Mouse (Mus musculus): ENCODE results near the gene Lats2. TPM values are rescaled to one million over a fixed set of nuclear protein-coding genes. Genes with fewer than 3 reads are reported as not detected.

Lats2 gene
- polyA plus RNA-seq, 1 experiment from 2014 or later: 10.7 TPM

GRCm38 (mm10) chr14:57649501-57649900 lies 108.7 kb downstream of the Lats2 start:
- no peak for DNase-seq (ENCODE audit: low spot score, missing footprints)
- H3K27ac ChIP-seq (ENCODE audit: low read depth, low read length): no peak overlapping the region
- H3K4me2 ChIP-seq: no peak overlapping the region
- H3K36me3 ChIP-seq (ENCODE audit: control insufficient read depth, insufficient read depth, low read length): no peaks in the 10 kb centered on the region
- no peaks in the 10 kb centered on the region for H3K9me3 ChIP-seq (ENCODE audit: control insufficient read depth, low read length)
- no peaks in the 10 kb centered on the region for H3K27me3 ChIP-seq (ENCODE audit: control insufficient read depth, insufficient read depth, low read length)
- ATAC-seq (ENCODE audit: low FRiP score): no peak
- no peak overlapping the region for H3K9ac ChIP-seq (ENCODE audit: low read length)
- H3K4me1 ChIP-seq (ENCODE audit: control insufficient read depth, insufficient read depth, low read length): no peaks in the 10 kb centered on the region
- no peak overlapping the region for H3K4me3 ChIP-seq (ENCODE audit: low read depth, low read length)

- no peak overlapping the region for H3K4me2 ChIP-seq
- no peaks in the 10 kb centered on the region for H3K27me3 ChIP-seq (ENCODE audit: control insufficient read depth, insufficient read depth, low read length)
- DNase-seq (ENCODE audit: low spot score, missing footprints) (peak; percentile 56), ATAC-seq (ENCODE audit: low FRiP score) (no peak)
- no peaks in the 10 kb centered on the region for H3K4me1 ChIP-seq (ENCODE audit: control insufficient read depth, insufficient read depth, low read length)
- no peak overlapping the region for H3K9ac ChIP-seq (ENCODE audit: low read length)
- WGBS: 94% methylated on average over 4 of the region's 4 CpGs
- H3K27ac ChIP-seq (ENCODE audit: low read depth, low read length): no peak overlapping the region
- H3K4me3 ChIP-seq (ENCODE audit: low read depth, low read length): no peak overlapping the region
- no peaks in the 10 kb centered on the region for H3K9me3 ChIP-seq (ENCODE audit: control insufficient read depth, low read length)
- peaks cover 2% of the 10 kb centered on the region; the same call in 1 of the 2 replicates for H3K36me3 ChIP-seq (ENCODE audit: control insufficient read depth, insufficient read depth, low read length)
Measured at GRCm38 (mm10) chr14:57646155-57646554, 112.0 kb downstream of the Lats2 start.

Small RNA genes within 50 kb of the gene (microRNA-seq; reads per million reads assigned to microRNA genes)
- 1.5 reads per million for gene Mir3077

Other genes with a start within 250 kb of the Lats2 start
- gene Il17d, start 233.6 kb downstream of the Lats2 start, polyA plus RNA-seq (2014; fragmentation: Nextera tagmentation; extraction: Ambion mirVana): 1.5 and 1.7 TPM in 2 replicates
- gene Eef1akmt1, start 186.8 kb downstream of the Lats2 start, polyA plus RNA-seq (2014; fragmentation: Nextera tagmentation; extraction: Ambion mirVana): 82.0 and 87.2 TPM in 2 replicates
- 32.6 and 33.9 TPM in 2 replicates for gene Xpo4, start 93.0 kb downstream of the Lats2 start, polyA plus RNA-seq (2014; fragmentation: Nextera tagmentation; extraction: Ambion mirVana)
- not detected in 2 replicates for gene Gm49361, start 12.3 kb downstream of the Lats2 start, polyA plus RNA-seq (2014; fragmentation: Nextera tagmentation; extraction: Ambion mirVana)
- gene Sap18, start 39.8 kb upstream of the Lats2 start, polyA plus RNA-seq (2014; fragmentation: Nextera tagmentation; extraction: Ambion mirVana): 23.6 and 27.9 TPM in 2 replicates
- gene Ska3, start 67.8 kb upstream of the Lats2 start, polyA plus RNA-seq (2014; fragmentation: Nextera tagmentation; extraction: Ambion mirVana): 43.0 and 47.1 TPM in 2 replicates
- 129 and 136 TPM in 2 replicates for gene Mrpl57, start 67.8 kb upstream of the Lats2 start, polyA plus RNA-seq (2014; fragmentation: Nextera tagmentation; extraction: Ambion mirVana)
- 53.6 and 59.1 TPM in 2 replicates for gene Zdhhc20, start 131.9 kb upstream of the Lats2 start, polyA plus RNA-seq (2014; fragmentation: Nextera tagmentation; extraction: Ambion mirVana)
- gene Micu2, start 240.9 kb upstream of the Lats2 start, polyA plus RNA-seq (2014; fragmentation: Nextera tagmentation; extraction: Ambion mirVana): 54.1 and 54.5 TPM in 2 replicates